Mouse (Mus musculus) central nervous system, embryonic 18 days (tissue): ENCODE data around the gene Dkk2. TPM values are rescaled to one million over a fixed set of nuclear protein-coding genes. Genes with fewer than 3 reads are reported as not detected.

Experiments used
- polyA plus RNA-seq: library from polyadenylated mRNA; depleted of rRNA; stranded (reverse); fragments of >200 nt; gene quantifications from 2 replicates; pipeline ENCODE4 v1.2.3, GENCODE M21; 2012; rRNA removed

The Dkk2 gene
- polyA plus RNA-seq: 1.7 and 2.0 TPM in 2 replicates

GRCm38 (mm10) chr3:132085112-132085822 lies at the start of gene Dkk2:
Gene Dkk2 (plus strand): TSS chr3:132085292.

